Mouse (Mus musculus): ENCODE data around the gene Atg10. TPM values are rescaled to one million over a fixed set of nuclear protein-coding genes. Genes with fewer than 3 reads are reported as not detected.
A peak's percentile ranks its signal among the peaks of the same experiment; 100 is the strongest.

The Atg10 gene
- polyA plus RNA-seq, 1 experiment from 2014 or later = 13.6 TPM

- peak overlapping the region; percentile 97 for H3K27ac ChIP-seq (replicated peaks; ENCODE audit: low read depth, low read length)
- H3K4me1 ChIP-seq (ENCODE audit: control insufficient read depth, insufficient read depth, low read length) = peaks cover 6% of the 10 kb centered on the region; the same call in 1 of the 2 replicates
- H3K9me3 ChIP-seq (ENCODE audit: control insufficient read depth, low read length) = no peaks in the 10 kb centered on the region
- peak; percentile 64 for DNase-seq (ENCODE audit: low spot score)
- WGBS = 26% methylated on average over 1 of the region's 1 CpGs
- peak overlapping the region; percentile 58 for H3K4me2 ChIP-seq (ENCODE audit: low read depth, severe bottlenecking)
- H3K27me3 ChIP-seq (ENCODE audit: control insufficient read depth, insufficient read depth, low read length) = no peaks in the 10 kb centered on the region
- no peaks in the 10 kb centered on the region for H3K36me3 ChIP-seq (ENCODE audit: control insufficient read depth, insufficient read depth, low read length)
- ATAC-seq (ENCODE audit: insufficient number of reproducible peaks, low FRiP score, low TSS enrichment, low read depth) = no peak
- peak overlapping the region; percentile 43 for H3K4me3 ChIP-seq (ENCODE audit: low read depth, low read length)
- H3K9ac ChIP-seq (ENCODE audit: low read length) = no peak overlapping the region; the same call in 1 of the 2 replicates
Measured at GRCm38 (mm10) chr13:91223063-91223462, 705 bp downstream of the Atg10 start.

GRCm38 (mm10) chr13:91221696-91222095, 2.1 kb downstream of the Atg10 start:
- Histone ChIP-seq H3K36me3 (ENCODE audit: control insufficient read depth, insufficient read depth, low read length) (no peaks in the 10 kb centered on the region), H3K9ac (ENCODE audit: low read length) (no peak overlapping the region), H3K27me3 (ENCODE audit: control insufficient read depth, insufficient read depth, low read length) (no peaks in the 10 kb centered on the region), H3K4me3 (ENCODE audit: low read depth, low read length) (no peak overlapping the region), H3K9me3 (ENCODE audit: control insufficient read depth, low read length) (no peaks in the 10 kb centered on the region), H3K4me1 (ENCODE audit: control insufficient read depth, insufficient read depth, low read length) (peaks cover 6% of the 10 kb centered on the region; the same call in 1 of the 2 replicates), H3K4me2 (ENCODE audit: low read depth, severe bottlenecking) (no peak overlapping the region), H3K27ac (replicated peaks; ENCODE audit: low read depth, low read length) (no peak overlapping the region)
- 75% methylated on average over 4 of the region's 4 CpGs for WGBS
- ATAC-seq (ENCODE audit: insufficient number of reproducible peaks, low FRiP score, low TSS enrichment, low read depth) (no peak), DNase-seq (ENCODE audit: low spot score) (no peak)

- no peak overlapping the region for H3K4me3 ChIP-seq (ENCODE audit: low read depth, low read length)
- peaks cover under 1% of the 10 kb centered on the region; the same call in 1 of the 2 replicates for H3K4me1 ChIP-seq (ENCODE audit: control insufficient read depth, insufficient read depth, low read length)
- H3K27ac ChIP-seq (replicated peaks; ENCODE audit: low read depth, low read length) = no peak overlapping the region
- ATAC-seq (ENCODE audit: insufficient number of reproducible peaks, low FRiP score, low TSS enrichment, low read depth) (no peak), DNase-seq (ENCODE audit: low spot score) (no peak)
- no peak overlapping the region for H3K9ac ChIP-seq (ENCODE audit: low read length)
- 85% methylated on average over 2 of the region's 2 CpGs for WGBS
- H3K4me2 ChIP-seq (ENCODE audit: low read depth, severe bottlenecking) = no peak overlapping the region
- H3K36me3 ChIP-seq (ENCODE audit: control insufficient read depth, insufficient read depth, low read length) = no peaks in the 10 kb centered on the region
- H3K27me3 ChIP-seq (ENCODE audit: control insufficient read depth, insufficient read depth, low read length) = no peaks in the 10 kb centered on the region
- H3K9me3 ChIP-seq (ENCODE audit: control insufficient read depth, low read length) = no peaks in the 10 kb centered on the region
Measured at GRCm38 (mm10) chr13:91217691-91218090, 6.1 kb downstream of the Atg10 start.

- no peak for ATAC-seq (ENCODE audit: insufficient number of reproducible peaks, low FRiP score, low TSS enrichment, low read depth)
- no peaks in the 10 kb centered on the region for H3K27me3 ChIP-seq (ENCODE audit: control insufficient read depth, insufficient read depth, low read length)
- WGBS = 90% methylated on average over 3 of the region's 3 CpGs
- no peak overlapping the region for H3K4me3 ChIP-seq (ENCODE audit: low read depth, low read length)
- no peak overlapping the region for H3K4me2 ChIP-seq (ENCODE audit: low read depth, severe bottlenecking)
- no peaks in the 10 kb centered on the region for H3K36me3 ChIP-seq (ENCODE audit: control insufficient read depth, insufficient read depth, low read length)
- no peak overlapping the region for H3K9ac ChIP-seq (ENCODE audit: low read length)
- H3K27ac ChIP-seq (replicated peaks; ENCODE audit: low read depth, low read length) = no peak overlapping the region
- no peaks in the 10 kb centered on the region for H3K4me1 ChIP-seq (ENCODE audit: control insufficient read depth, insufficient read depth, low read length)
- DNase-seq (ENCODE audit: low spot score) = no peak
- H3K9me3 ChIP-seq (ENCODE audit: control insufficient read depth, low read length) = no peaks in the 10 kb centered on the region
Measured at GRCm38 (mm10) chr13:91216656-91217205, 7.0 kb downstream of the Atg10 start.

- DNase-seq (ENCODE audit: low spot score) (no peak), ATAC-seq (ENCODE audit: insufficient number of reproducible peaks, low FRiP score, low TSS enrichment, low read depth) (no peak)
- H3K36me3 ChIP-seq (ENCODE audit: control insufficient read depth, insufficient read depth, low read length) = no peaks in the 10 kb centered on the region
- no peaks in the 10 kb centered on the region for H3K9me3 ChIP-seq (ENCODE audit: control insufficient read depth, low read length)
- no peak overlapping the region for H3K9ac ChIP-seq (ENCODE audit: low read length)
- no peak overlapping the region for H3K4me3 ChIP-seq (ENCODE audit: low read depth, low read length)
- no peaks in the 10 kb centered on the region for H3K27me3 ChIP-seq (ENCODE audit: control insufficient read depth, insufficient read depth, low read length)
- no peak overlapping the region for H3K4me2 ChIP-seq (ENCODE audit: low read depth, severe bottlenecking)
- no peak overlapping the region for H3K27ac ChIP-seq (replicated peaks; ENCODE audit: low read depth, low read length)
- no peaks in the 10 kb centered on the region for H3K4me1 ChIP-seq (ENCODE audit: control insufficient read depth, insufficient read depth, low read length)
- WGBS = 90% methylated on average over 8 of the region's 8 CpGs
Measured at GRCm38 (mm10) chr13:91212958-91213357, 10.8 kb downstream of the Atg10 start.

- DNase-seq (ENCODE audit: low spot score) (no peak), ATAC-seq (ENCODE audit: insufficient number of reproducible peaks, low FRiP score, low TSS enrichment, low read depth) (no peak)
- H3K36me3 ChIP-seq (ENCODE audit: control insufficient read depth, insufficient read depth, low read length) = no peaks in the 10 kb centered on the region
- no peak overlapping the region for H3K4me3 ChIP-seq (ENCODE audit: low read depth, low read length)
- no peak overlapping the region for H3K4me2 ChIP-seq (ENCODE audit: low read depth, severe bottlenecking)
- H3K4me1 ChIP-seq (ENCODE audit: control insufficient read depth, insufficient read depth, low read length) = no peaks in the 10 kb centered on the region
- H3K9ac ChIP-seq (ENCODE audit: low read length) = no peak overlapping the region
- no peaks in the 10 kb centered on the region for H3K27me3 ChIP-seq (ENCODE audit: control insufficient read depth, insufficient read depth, low read length)
- 84% methylated on average over 5 of the region's 5 CpGs for WGBS
- no peak overlapping the region for H3K27ac ChIP-seq (replicated peaks; ENCODE audit: low read depth, low read length)
- H3K9me3 ChIP-seq (ENCODE audit: control insufficient read depth, low read length) = no peaks in the 10 kb centered on the region
Measured at GRCm38 (mm10) chr13:91206237-91206636, 17.5 kb downstream of the Atg10 start.

- Histone ChIP-seq H3K36me3 (ENCODE audit: control insufficient read depth, insufficient read depth, low read length) (no peaks in the 10 kb centered on the region), H3K9me3 (ENCODE audit: control insufficient read depth, low read length) (no peaks in the 10 kb centered on the region), H3K9ac (ENCODE audit: low read length) (no peak overlapping the region), H3K4me2 (ENCODE audit: low read depth, severe bottlenecking) (no peak overlapping the region), H3K4me3 (ENCODE audit: low read depth, low read length) (no peak overlapping the region), H3K27ac (replicated peaks; ENCODE audit: low read depth, low read length) (no peak overlapping the region), H3K27me3 (ENCODE audit: control insufficient read depth, insufficient read depth, low read length) (no peaks in the 10 kb centered on the region), H3K4me1 (ENCODE audit: control insufficient read depth, insufficient read depth, low read length) (no peaks in the 10 kb centered on the region)
- 67% methylated on average over 7 of the region's 7 CpGs for WGBS
- no peak for ATAC-seq (ENCODE audit: insufficient number of reproducible peaks, low FRiP score, low TSS enrichment, low read depth)
- DNase-seq (ENCODE audit: low spot score) = no peak
Measured at GRCm38 (mm10) chr13:91202564-91202963, 21.2 kb downstream of the Atg10 start.

GRCm38 (mm10) chr13:91187378-91188234, 36.2 kb downstream of the Atg10 start:
- H3K27ac ChIP-seq (replicated peaks; ENCODE audit: low read depth, low read length) = peak overlapping the region; percentile 76
- no peaks in the 10 kb centered on the region for H3K27me3 ChIP-seq (ENCODE audit: control insufficient read depth, insufficient read depth, low read length)
- no peak overlapping the region for H3K9ac ChIP-seq (ENCODE audit: low read length)
- H3K4me2 ChIP-seq (ENCODE audit: low read depth, severe bottlenecking) = no peak overlapping the region
- DNase-seq (ENCODE audit: low spot score) (peak; percentile 53), ATAC-seq (ENCODE audit: insufficient number of reproducible peaks, low FRiP score, low TSS enrichment, low read depth) (peak; percentile 78)
- no peak overlapping the region for H3K4me3 ChIP-seq (ENCODE audit: low read depth, low read length)
- H3K36me3 ChIP-seq (ENCODE audit: control insufficient read depth, insufficient read depth, low read length) = no peaks in the 10 kb centered on the region
- WGBS = 16% methylated on average over 13 of the region's 13 CpGs
- H3K4me1 ChIP-seq (ENCODE audit: control insufficient read depth, insufficient read depth, low read length) = peaks cover 5% of the 10 kb centered on the region; the same call in 1 of the 2 replicates
- no peaks in the 10 kb centered on the region for H3K9me3 ChIP-seq (ENCODE audit: control insufficient read depth, low read length)

All from limb, embryonic 11.5 days (tissue).